ENCODE assay signal across 11 mouse cellular contexts in genomic region chr3:65843185-65843552, GRCm38 (mm10).
"Had no signal": no experiment of that assay in that cellular context is flagged by ENCODE, and none has a peak within 500 bp of the region (broad histone marks: within the 10 kb centered on the region; RNA-seq: fewer than 3 reads in every experiment).

No protein-coding gene starts in this region.

- H3K9ac ChIP-seq: limb, embryonic 12.5 days; lung, embryonic 15.5 days; midbrain, embryonic 13.5 days; neural tube, embryonic 12.5 days had no signal

- H3K36me3 ChIP-seq: limb, embryonic 12.5 days; lung, embryonic 15.5 days; midbrain, embryonic 13.5 days; neural tube, embryonic 12.5 days had no signal

- H3K27ac ChIP-seq: layer of hippocampus, adult 2 months; limb, embryonic 12.5 days; lung, embryonic 15.5 days; midbrain, embryonic 13.5 days; neural tube, embryonic 12.5 days; stomach, postnatal 0 days had no signal

- DNase-seq: kidney, postnatal 10 days; kidney, postnatal 4 days; lung, postnatal 14 days; thymus, postnatal 4 days had no signal

- ATAC-seq: midbrain, embryonic 13.5 days had no signal

- H3K4me2 ChIP-seq: limb, embryonic 12.5 days; liver, embryonic 11.5 days; lung, embryonic 15.5 days; midbrain, embryonic 13.5 days; neural tube, embryonic 12.5 days had no signal

- H3K4me3 ChIP-seq: layer of hippocampus, adult 2 months; limb, embryonic 12.5 days; lung, embryonic 15.5 days; midbrain, embryonic 13.5 days; neural tube, embryonic 12.5 days had no signal

- H3K9me3 ChIP-seq: limb, embryonic 12.5 days; lung, embryonic 15.5 days; midbrain, embryonic 13.5 days; neural tube, embryonic 12.5 days had no signal

- H3K27me3 ChIP-seq: limb, embryonic 12.5 days; lung, embryonic 15.5 days; midbrain, embryonic 13.5 days; neural tube, embryonic 12.5 days had no signal

- H3K4me1 ChIP-seq: limb, embryonic 12.5 days; midbrain, embryonic 13.5 days; neural tube, embryonic 12.5 days had no signal
